Mouse (Mus musculus) spleen, adult 2 months (tissue): ENCODE data around the gene Dut.

Experiments used
- CTCF ChIP-seq: fragments of 200-500 bp; IDR thresholded peaks from 2 replicates; pipeline ENCODE4 v1.5.1; 2011; ENCODE audit warnings: mild to moderate bottlenecking, inconsistent platforms; ENCODE audit not compliant: insufficient read depth, insufficient read length, insufficient replicate concordance; ENCODE audit errors: extremely low read depth
- POLR2A ChIP-seq: fragments of 200-500 bp; IDR thresholded peaks from 2 replicates; pipeline ENCODE4 v1.6.1; 2011; ENCODE audit warnings: low read depth, low read length, inconsistent platforms

GRCm38 (mm10) chr2:125295526-125295925, 48.5 kb downstream of the Dut start:
- TF ChIP-seq POLR2A (no peak), CTCF (no peak)
